Mouse (Mus musculus): ENCODE measurements around the gene Rab5if. TPM values are rescaled to one million over a fixed set of nuclear protein-coding genes. Genes with fewer than 3 reads are reported as not detected.
A peak's percentile ranks its signal among the peaks of the same experiment; 100 is the strongest.
"Not testable (repeated sequence)": the region's sequence is repeated elsewhere in the genome, so short reads cannot be mapped to it uniquely, and the experiment has no call there.

Rab5if gene
- polyA plus RNA-seq, 1 experiment from 2014 or later: 173 TPM

- Histone ChIP-seq H3K4me2 (ENCODE audit: low read depth, low read length) (no peak overlapping the region), H3K36me3 (ENCODE audit: control insufficient read depth, insufficient read depth) (peaks cover 32% of the 10 kb centered on the region), H3K4me3 (ENCODE audit: low read length) (no peak overlapping the region), H3K9me3 (replicated peaks; ENCODE audit: control insufficient read depth, low read length) (no peaks in the 10 kb centered on the region), H3K27me3 (ENCODE audit: control insufficient read depth, insufficient read depth, low read length) (no peaks in the 10 kb centered on the region), H3K27ac (ENCODE audit: low read length) (no peak overlapping the region), H3K9ac (ENCODE audit: low read length) (no peak overlapping the region), H3K4me1 (ENCODE audit: control insufficient read depth, insufficient read depth, low read length) (peaks cover 20% of the 10 kb centered on the region)
- no peak for ATAC-seq (replicated peaks; ENCODE audit: extremely low read depth, insufficient read depth, low FRiP score)
- 85% methylated on average over 6 of the region's 6 CpGs for WGBS
These were observed 14.3 kb upstream of the Rab5if start for GRCm38 (mm10) chr2:156848526-156849182.

- Histone ChIP-seq H3K27me3 (ENCODE audit: control insufficient read depth, insufficient read depth, low read length) (no peaks in the 10 kb centered on the region), H3K9ac (ENCODE audit: low read length) (no peak overlapping the region), H3K4me1 (ENCODE audit: control insufficient read depth, insufficient read depth, low read length) (peaks cover 4% of the 10 kb centered on the region), H3K4me2 (ENCODE audit: low read depth, low read length) (no peak overlapping the region), H3K36me3 (ENCODE audit: control insufficient read depth, insufficient read depth) (peaks cover 30% of the 10 kb centered on the region), H3K4me3 (ENCODE audit: low read length) (no peak overlapping the region), H3K9me3 (replicated peaks; ENCODE audit: control insufficient read depth, low read length) (no peaks in the 10 kb centered on the region), H3K27ac (ENCODE audit: low read length) (no peak overlapping the region)
- WGBS: 78% methylated on average over 5 of the region's 5 CpGs
- ATAC-seq (replicated peaks; ENCODE audit: extremely low read depth, insufficient read depth, low FRiP score): no peak
These were observed 12.4 kb upstream of the Rab5if start for GRCm38 (mm10) chr2:156850505-156850904.

GRCm38 (mm10) chr2:156853584-156853983 is 9.3 kb upstream of the Rab5if start:
- not testable (repeated sequence) for H3K9me3 ChIP-seq (replicated peaks; ENCODE audit: control insufficient read depth, low read length); H3K27me3 ChIP-seq (ENCODE audit: control insufficient read depth, insufficient read depth, low read length); H3K4me3 ChIP-seq (ENCODE audit: low read length); H3K27ac ChIP-seq (ENCODE audit: low read length); H3K4me2 ChIP-seq (ENCODE audit: low read depth, low read length); H3K9ac ChIP-seq (ENCODE audit: low read length); ATAC-seq (replicated peaks; ENCODE audit: extremely low read depth, insufficient read depth, low FRiP score)
- peaks cover 29% of the 10 kb centered on the region for H3K36me3 ChIP-seq (ENCODE audit: control insufficient read depth, insufficient read depth)
- WGBS: 77% methylated on average over 8 of the region's 13 CpGs
- H3K4me1 ChIP-seq (ENCODE audit: control insufficient read depth, insufficient read depth, low read length): peaks cover 22% of the 10 kb centered on the region

- ATAC-seq (replicated peaks; ENCODE audit: extremely low read depth, insufficient read depth, low FRiP score); H3K27me3 ChIP-seq (ENCODE audit: control insufficient read depth, insufficient read depth, low read length); H3K4me2 ChIP-seq (ENCODE audit: low read depth, low read length); H3K9ac ChIP-seq (ENCODE audit: low read length); H3K27ac ChIP-seq (ENCODE audit: low read length); H3K9me3 ChIP-seq (replicated peaks; ENCODE audit: control insufficient read depth, low read length); H3K4me3 ChIP-seq (ENCODE audit: low read length): not testable (repeated sequence)
- H3K4me1 ChIP-seq (ENCODE audit: control insufficient read depth, insufficient read depth, low read length): peaks cover 22% of the 10 kb centered on the region
- 50% methylated on average over 13 of the region's 13 CpGs for WGBS
- H3K36me3 ChIP-seq (ENCODE audit: control insufficient read depth, insufficient read depth): peaks cover 29% of the 10 kb centered on the region
These were observed 8.7 kb upstream of the Rab5if start for GRCm38 (mm10) chr2:156853999-156854771.

GRCm38 (mm10) chr2:156856311-156856710 is 6.6 kb upstream of the Rab5if start:
- Histone ChIP-seq H3K4me1 (ENCODE audit: control insufficient read depth, insufficient read depth, low read length) (peaks cover 22% of the 10 kb centered on the region), H3K9ac (ENCODE audit: low read length) (no peak overlapping the region), H3K27me3 (ENCODE audit: control insufficient read depth, insufficient read depth, low read length) (no peaks in the 10 kb centered on the region), H3K4me2 (ENCODE audit: low read depth, low read length) (no peak overlapping the region), H3K36me3 (ENCODE audit: control insufficient read depth, insufficient read depth) (peaks cover 14% of the 10 kb centered on the region), H3K4me3 (ENCODE audit: low read length) (no peak overlapping the region), H3K27ac (ENCODE audit: low read length) (no peak overlapping the region), H3K9me3 (replicated peaks; ENCODE audit: control insufficient read depth, low read length) (no peaks in the 10 kb centered on the region)
- ATAC-seq (replicated peaks; ENCODE audit: extremely low read depth, insufficient read depth, low FRiP score): no peak
- 86% methylated on average over 1 of the region's 1 CpGs for WGBS

- H3K4me2 ChIP-seq (ENCODE audit: low read depth, low read length): peak overlapping the region; percentile 54
- H3K27ac ChIP-seq (ENCODE audit: low read length): peak overlapping the region; percentile 62
- peak overlapping the region; percentile 47 for H3K9ac ChIP-seq (ENCODE audit: low read length)
- ATAC-seq (replicated peaks; ENCODE audit: extremely low read depth, insufficient read depth, low FRiP score): peak; percentile 61; the same call in 1 of the 2 replicates
- H3K4me3 ChIP-seq (ENCODE audit: low read length): peak overlapping the region; percentile 31
- H3K36me3 ChIP-seq (ENCODE audit: control insufficient read depth, insufficient read depth): peaks cover 6% of the 10 kb centered on the region
- WGBS: 17% methylated on average over 3 of the region's 3 CpGs
- no peaks in the 10 kb centered on the region for H3K9me3 ChIP-seq (replicated peaks; ENCODE audit: control insufficient read depth, low read length)
- H3K27me3 ChIP-seq (ENCODE audit: control insufficient read depth, insufficient read depth, low read length): no peaks in the 10 kb centered on the region
- H3K4me1 ChIP-seq (ENCODE audit: control insufficient read depth, insufficient read depth, low read length): peaks cover 29% of the 10 kb centered on the region
These were observed 5.5 kb upstream of the Rab5if start for GRCm38 (mm10) chr2:156857385-156857791.

- Histone ChIP-seq H3K4me2 (ENCODE audit: low read depth, low read length) (peak within 1 kb of the TSS; percentile 54), H3K4me3 (ENCODE audit: low read length) (peak within 1 kb of the TSS; percentile 31), H3K9me3 (replicated peaks; ENCODE audit: control insufficient read depth, low read length) (no peaks in the 10 kb centered on the region), H3K36me3 (ENCODE audit: control insufficient read depth, insufficient read depth) (peaks cover 6% of the 10 kb centered on the region; the same call in 1 of the 2 replicates), H3K4me1 (ENCODE audit: control insufficient read depth, insufficient read depth, low read length) (peaks cover 29% of the 10 kb centered on the region), H3K27me3 (ENCODE audit: control insufficient read depth, insufficient read depth, low read length) (no peaks in the 10 kb centered on the region), H3K27ac (ENCODE audit: low read length) (peak within 1 kb of the TSS; percentile 62), H3K9ac (ENCODE audit: low read length) (peak within 1 kb of the TSS; percentile 47)
- 89% methylated on average over 2 of the region's 2 CpGs for WGBS
- no peak for ATAC-seq (replicated peaks; ENCODE audit: extremely low read depth, insufficient read depth, low FRiP score)
These were observed 5.1 kb upstream of the Rab5if start, which contains the start of gene 4930518I15Rik for GRCm38 (mm10) chr2:156857835-156858234. TSS of gene 4930518I15Rik (minus strand) at chr2:156857946.

GRCm38 (mm10) chr2:156858671-156859070 is 4.3 kb upstream of the Rab5if start:
- peaks cover 29% of the 10 kb centered on the region for H3K4me1 ChIP-seq (ENCODE audit: control insufficient read depth, insufficient read depth, low read length)
- no peaks in the 10 kb centered on the region for H3K27me3 ChIP-seq (ENCODE audit: control insufficient read depth, insufficient read depth, low read length)
- H3K9me3 ChIP-seq (replicated peaks; ENCODE audit: control insufficient read depth, low read length): no peaks in the 10 kb centered on the region
- no peak overlapping the region for H3K4me2 ChIP-seq (ENCODE audit: low read depth, low read length)
- ATAC-seq (replicated peaks; ENCODE audit: extremely low read depth, insufficient read depth, low FRiP score): no peak
- 80% methylated on average over 7 of the region's 7 CpGs for WGBS
- H3K27ac ChIP-seq (ENCODE audit: low read length): no peak overlapping the region
- H3K4me3 ChIP-seq (ENCODE audit: low read length): no peak overlapping the region
- H3K36me3 ChIP-seq (ENCODE audit: control insufficient read depth, insufficient read depth): peaks cover 6% of the 10 kb centered on the region; the same call in 1 of the 2 replicates
- H3K9ac ChIP-seq (ENCODE audit: low read length): no peak overlapping the region; the same call in 1 of the 2 replicates

Data from heart, embryonic 16.5 days (tissue).